Mouse (Mus musculus) intestine, embryonic 16.5 days (tissue): ENCODE data around the gene Cby3. TPM values are rescaled to one million over a fixed set of nuclear protein-coding genes. Genes with fewer than 3 reads are reported as not detected.

Experiments
- ATAC-seq: fragments of 200-750 bp; cut with Nextera tagmentation; 2 replicates; pipeline ENCODE4 v1.8.0; 2017; ENCODE audit warnings: moderate TSS enrichment, moderate library complexity
- H3K27ac ChIP-seq: fragments of 300-500 bp; sonication (generic); 2 replicates; pipeline ENCODE4 v1.5.1; 2014; ENCODE audit warnings: mild to moderate bottlenecking, low read length
- H3K27me3 ChIP-seq: fragments of 300-500 bp; sonication (generic); replicated peaks from 2 replicates; pipeline ENCODE4 v1.6.1; 2014; ENCODE audit warnings: low read length, control low read depth, mixed read lengths; ENCODE audit not compliant: control insufficient read depth, insufficient read depth
- H3K36me3 ChIP-seq: fragments of 300-500 bp; sonication (generic); 2 replicates; pipeline ENCODE4 v1.6.1; 2014; ENCODE audit warnings: low read length, control low read depth; ENCODE audit not compliant: control insufficient read depth, insufficient read depth
- H3K4me1 ChIP-seq: fragments of 300-500 bp; sonication (generic); 2 replicates; pipeline ENCODE4 v1.6.1; 2014; ENCODE audit warnings: low read length, control low read depth, mixed read lengths; ENCODE audit not compliant: control insufficient read depth, insufficient read depth
- H3K4me2 ChIP-seq: fragments of 300-500 bp; sonication (generic); 2 replicates; pipeline ENCODE4 v1.6.1; 2014; ENCODE audit warnings: low read depth, low read length, control low read depth
- H3K4me3 ChIP-seq: fragments of 300-500 bp; sonication (generic); 2 replicates; pipeline ENCODE4 v1.5.1; 2014; ENCODE audit warnings: mild to moderate bottlenecking, low read length
- H3K9ac ChIP-seq: fragments of 300-500 bp; sonication (generic); 2 replicates; pipeline ENCODE4 v1.6.1; 2014; ENCODE audit warnings: low read depth, low read length
- H3K9me3 ChIP-seq: fragments of 300-500 bp; sonication (generic); 2 replicates; pipeline ENCODE4 v1.6.1; 2016; ENCODE audit warnings: low read length, control low read depth; ENCODE audit not compliant: control insufficient read depth
- WGBS: fragments of 180-500 bp; shearing (Covaris S2); extraction: QIAGEN DNeasy Blood & Tissue Kit; methylation state at CpG from one replicate; pipeline ENCODE4 v1.1.7; 2014; 5-methylcytosine and 5-hydroxymethylcytosine counted together
- polyA plus RNA-seq: library from polyadenylated mRNA; unstranded; fragments of >200 nt; fragmentation: Nextera tagmentation; extraction: Ambion mirVana; gene quantifications from 2 replicates; pipeline ENCODE4 v1.2.1, GENCODE M21; 2015

Gene Cby3
- polyA plus RNA-seq, 1 experiment from 2014 or later, result 0.20 TPM

GRCm38 (mm10) chr11:50379023-50379752, 24.9 kb downstream of the Cby3 start:
- Histone ChIP-seq H3K4me3 (peak overlapping the region; percentile 96), H3K9me3 (no peaks in the 10 kb centered on the region), H3K9ac (peak overlapping the region; percentile 99), H3K27ac (no peak overlapping the region), H3K27me3 (no peaks in the 10 kb centered on the region), H3K4me1 (peaks cover 14% of the 10 kb centered on the region), H3K4me2 (peak overlapping the region; percentile 93), H3K36me3 (peaks cover 5% of the 10 kb centered on the region; the same call in 1 of the 2 replicates)
- ATAC-seq, result no peak
- WGBS, result 50% methylated on average over 12 of the region's 12 CpGs

GRCm38 (mm10) chr11:50381311-50381710, 27.0 kb downstream of the Cby3 start:
- 24% methylated on average over 4 of the region's 4 CpGs for WGBS
- no peaks in the 10 kb centered on the region for H3K9me3 ChIP-seq
- no peak overlapping the region for H3K9ac ChIP-seq
- H3K4me2 ChIP-seq, result 0 out of 2 replicates have a peak overlapping the region, but pooled peaks have one; percentile 25
- peaks cover 12% of the 10 kb centered on the region; the same call in 1 of the 2 replicates for H3K36me3 ChIP-seq
- peak overlapping the region; percentile 23; the same call in 1 of the 2 replicates for H3K4me3 ChIP-seq
- H3K27me3 ChIP-seq, result no peaks in the 10 kb centered on the region
- peaks cover 12% of the 10 kb centered on the region for H3K4me1 ChIP-seq
- H3K27ac ChIP-seq, result no peak overlapping the region
- no peak for ATAC-seq

GRCm38 (mm10) chr11:50387167-50387679, 33.0 kb downstream of the Cby3 start:
- H3K27me3 ChIP-seq, result no peaks in the 10 kb centered on the region
- H3K27ac ChIP-seq, result no peak overlapping the region
- 0 out of 2 replicates have a peak, but pooled peaks cover 2% of the 10 kb centered on the region for H3K4me1 ChIP-seq
- H3K9ac ChIP-seq, result no peak overlapping the region
- H3K9me3 ChIP-seq, result no peaks in the 10 kb centered on the region
- H3K36me3 ChIP-seq, result peaks cover 22% of the 10 kb centered on the region
- no peak for ATAC-seq
- H3K4me3 ChIP-seq, result no peak overlapping the region
- WGBS, result 82% methylated on average over 3 of the region's 3 CpGs
- H3K4me2 ChIP-seq, result no peak overlapping the region

- Histone ChIP-seq H3K9me3 (no peaks in the 10 kb centered on the region), H3K4me3 (no peak overlapping the region), H3K4me1 (0 out of 2 replicates have a peak, but pooled peaks cover 2% of the 10 kb centered on the region), H3K36me3 (peaks cover 22% of the 10 kb centered on the region), H3K4me2 (no peak overlapping the region), H3K9ac (no peak overlapping the region), H3K27me3 (no peaks in the 10 kb centered on the region), H3K27ac (no peak overlapping the region)
- WGBS, result 83% methylated on average over 4 of the region's 4 CpGs
- ATAC-seq, result no peak
Observed at GRCm38 (mm10) chr11:50387697-50388096, 33.4 kb downstream of the Cby3 start.

- ATAC-seq, result no peak
- WGBS, result 88% methylated on average over 3 of the region's 3 CpGs
- H3K27ac ChIP-seq, result no peak overlapping the region
- no peak overlapping the region for H3K4me2 ChIP-seq
- no peak overlapping the region for H3K4me3 ChIP-seq
- H3K9ac ChIP-seq, result no peak overlapping the region
- no peaks in the 10 kb centered on the region for H3K9me3 ChIP-seq
- no peaks in the 10 kb centered on the region for H3K27me3 ChIP-seq
- H3K4me1 ChIP-seq, result 0 out of 2 replicates have a peak, but pooled peaks cover 2% of the 10 kb centered on the region
- peaks cover 20% of the 10 kb centered on the region for H3K36me3 ChIP-seq
Observed at GRCm38 (mm10) chr11:50388217-50388929, 34.1 kb downstream of the Cby3 start.

- 72% methylated on average over 3 of the region's 3 CpGs for WGBS
- ATAC-seq, result no peak
- Histone ChIP-seq H3K9me3 (no peaks in the 10 kb centered on the region), H3K27ac (no peak overlapping the region), H3K36me3 (peaks cover 17% of the 10 kb centered on the region), H3K9ac (no peak overlapping the region), H3K4me1 (0 out of 2 replicates have a peak, but pooled peaks cover 2% of the 10 kb centered on the region), H3K27me3 (no peaks in the 10 kb centered on the region), H3K4me2 (no peak overlapping the region), H3K4me3 (no peak overlapping the region)
Observed at GRCm38 (mm10) chr11:50389011-50389410, 34.7 kb downstream of the Cby3 start.

- H3K4me1 ChIP-seq, result 0 out of 2 replicates have a peak, but pooled peaks cover 2% of the 10 kb centered on the region
- no peak overlapping the region for H3K9ac ChIP-seq
- H3K27ac ChIP-seq, result no peak overlapping the region
- no peak for ATAC-seq
- H3K27me3 ChIP-seq, result no peaks in the 10 kb centered on the region
- H3K36me3 ChIP-seq, result peaks cover 15% of the 10 kb centered on the region; the same call in 1 of the 2 replicates
- H3K4me3 ChIP-seq, result no peak overlapping the region
- no peak overlapping the region for H3K4me2 ChIP-seq
- H3K9me3 ChIP-seq, result no peaks in the 10 kb centered on the region
- WGBS, result 64% methylated on average over 5 of the region's 5 CpGs
Observed at GRCm38 (mm10) chr11:50389616-50390015, 35.4 kb downstream of the Cby3 start.

GRCm38 (mm10) chr11:50391272-50391960, 37.2 kb downstream of the Cby3 start:
- Histone ChIP-seq H3K4me3 (no peak overlapping the region), H3K9me3 (no peaks in the 10 kb centered on the region), H3K4me2 (no peak overlapping the region), H3K9ac (no peak overlapping the region), H3K36me3 (peaks cover 15% of the 10 kb centered on the region; the same call in 1 of the 2 replicates), H3K27ac (no peak overlapping the region), H3K4me1 (0 out of 2 replicates have a peak, but pooled peaks cover 2% of the 10 kb centered on the region), H3K27me3 (no peaks in the 10 kb centered on the region)
- peak; percentile 41 for ATAC-seq
- 78% methylated on average over 4 of the region's 4 CpGs for WGBS

GRCm38 (mm10) chr11:50393306-50393705, 39.0 kb downstream of the Cby3 start:
- H3K4me1 ChIP-seq, result 0 out of 2 replicates have a peak, but pooled peaks cover 2% of the 10 kb centered on the region
- no peak for ATAC-seq
- H3K9ac ChIP-seq, result no peak overlapping the region
- no peaks in the 10 kb centered on the region for H3K27me3 ChIP-seq
- 81% methylated on average over 6 of the region's 6 CpGs for WGBS
- no peak overlapping the region for H3K4me3 ChIP-seq
- H3K27ac ChIP-seq, result no peak overlapping the region
- H3K36me3 ChIP-seq, result peaks cover 5% of the 10 kb centered on the region; the same call in 1 of the 2 replicates
- no peak overlapping the region for H3K4me2 ChIP-seq
- no peaks in the 10 kb centered on the region for H3K9me3 ChIP-seq
